Mouse (Mus musculus) ZHBTc4 (cell line): Measurements from ENCODE around the gene Prkd3.

Source experiments
- DNase-seq: peaks from one replicate; pipeline ENCODE4 v3.0.0-alpha.2; 2011; ENCODE audit warnings: low read depth, low spot score

The Prkd3 gene

GRCm38 (mm10) chr17:79013625-79014024, 7.0 kb downstream of the Prkd3 start:
- no peak for DNase-seq

DNA sequence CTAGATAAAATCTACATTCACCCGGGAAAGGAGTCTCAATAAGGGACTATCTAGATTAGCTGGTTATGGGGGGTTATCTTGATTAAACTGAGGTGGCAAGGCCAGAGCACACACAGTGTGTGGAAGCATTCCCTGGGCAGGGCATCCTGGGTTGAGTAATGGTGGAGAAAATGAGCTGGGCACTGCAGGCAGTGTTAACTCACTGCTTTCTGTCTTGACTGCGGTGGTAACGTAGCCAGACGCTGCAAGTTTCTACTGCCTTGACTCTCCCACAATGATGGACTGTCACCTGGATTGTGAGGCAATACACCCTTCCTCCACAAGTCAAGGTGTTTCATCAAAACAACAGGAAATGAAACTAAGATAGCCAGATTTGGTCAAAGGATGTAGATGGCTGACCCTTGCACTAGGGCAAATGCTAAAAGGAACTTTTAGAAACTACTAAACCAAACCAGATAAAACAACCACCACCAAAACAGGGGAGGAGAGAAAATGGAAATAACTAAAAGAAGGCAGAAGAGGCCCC, 20.8 kb downstream of the Prkd3 start:
- no peak for DNase-seq

GRCm38 (mm10) chr17:78999189-78999588, 21.4 kb downstream of the Prkd3 start:
- no peak for DNase-seq

- DNase-seq = no peak
Measured at GRCm38 (mm10) chr17:78998130-78998529, 22.5 kb downstream of the Prkd3 start.

DNA sequence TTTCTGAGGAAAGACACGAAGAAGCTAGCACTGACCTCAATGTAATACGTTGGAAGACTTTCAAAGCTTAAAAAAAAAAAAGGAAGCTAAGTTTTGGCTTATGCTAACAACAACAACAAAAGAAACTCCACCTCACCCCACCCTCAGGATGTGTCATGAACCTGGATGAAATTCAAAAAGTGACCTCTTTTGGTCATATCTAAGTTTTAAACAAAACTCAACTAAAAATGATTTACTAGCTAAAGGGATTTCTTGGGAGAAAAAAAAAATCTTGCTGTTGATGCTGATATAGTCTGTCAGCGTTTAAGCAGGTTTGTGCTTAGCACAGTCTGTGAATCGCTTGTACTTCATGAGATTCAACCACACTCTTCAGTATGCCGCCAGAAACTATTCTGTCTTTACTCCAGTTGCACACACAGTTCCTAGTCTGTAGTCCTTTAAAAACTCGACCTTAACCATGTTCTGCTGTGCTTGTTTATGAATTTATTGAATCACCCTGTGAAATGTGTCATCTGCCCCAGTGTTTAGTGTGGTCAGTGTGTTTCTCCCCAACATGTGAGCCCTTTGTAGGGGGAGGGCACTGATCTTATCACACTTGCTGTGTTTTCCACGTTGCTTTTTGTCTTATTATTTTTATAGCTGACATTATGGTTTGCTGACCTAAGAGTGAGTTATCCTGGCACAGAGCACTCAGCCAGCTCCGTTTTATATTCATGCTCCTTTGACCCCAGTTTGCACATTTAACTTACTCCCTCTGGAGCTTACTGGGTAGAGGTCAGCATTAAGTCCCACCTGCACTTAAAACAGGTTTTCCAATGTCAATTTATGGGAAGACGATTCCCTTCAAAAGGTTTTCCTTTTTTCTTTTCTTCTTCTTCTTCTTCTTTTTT, 25.4 kb downstream of the Prkd3 start:
- no peak for DNase-seq

DNA sequence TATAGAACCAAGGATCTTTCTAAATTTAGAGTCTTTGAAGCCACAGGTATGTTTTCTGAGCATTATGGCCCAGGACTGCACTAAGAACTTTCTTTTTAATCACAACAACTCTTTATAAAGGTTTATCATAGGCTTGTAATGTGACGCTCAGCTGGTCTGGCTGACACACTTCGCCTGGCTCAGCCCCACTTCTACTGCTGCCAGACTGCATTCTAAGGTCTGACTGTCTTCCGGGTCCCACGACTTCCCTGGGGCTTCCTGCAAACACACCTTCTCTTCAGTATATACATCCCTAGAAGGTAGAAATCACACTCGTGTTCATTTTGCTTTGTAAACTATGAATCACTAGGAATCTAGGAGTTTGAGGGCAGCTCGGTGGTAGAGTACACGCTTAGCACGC, 26.2 kb downstream of the Prkd3 start:
- no peak for DNase-seq

DNA sequence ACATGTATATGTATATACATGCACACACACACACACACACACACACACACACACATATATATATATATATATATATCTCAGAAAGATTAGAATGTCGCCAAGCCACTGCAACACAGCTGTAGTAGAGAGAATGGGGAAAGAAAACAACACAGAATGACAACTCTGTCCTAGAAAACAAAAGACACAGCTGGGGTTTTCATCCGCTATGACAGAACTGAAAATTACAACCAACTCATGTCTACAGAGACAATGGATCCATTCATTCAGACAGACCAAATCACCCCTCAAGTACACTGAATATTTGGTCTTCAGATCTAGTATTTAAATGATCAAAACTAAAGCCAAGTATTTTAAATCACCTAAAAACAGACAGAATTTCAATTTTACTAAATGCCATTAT, 26.9 kb downstream of the Prkd3 start:
- no peak for DNase-seq

GRCm38 (mm10) chr17:78992303-78993027, 28.2 kb downstream of the Prkd3 start:
- no peak for DNase-seq

DNA sequence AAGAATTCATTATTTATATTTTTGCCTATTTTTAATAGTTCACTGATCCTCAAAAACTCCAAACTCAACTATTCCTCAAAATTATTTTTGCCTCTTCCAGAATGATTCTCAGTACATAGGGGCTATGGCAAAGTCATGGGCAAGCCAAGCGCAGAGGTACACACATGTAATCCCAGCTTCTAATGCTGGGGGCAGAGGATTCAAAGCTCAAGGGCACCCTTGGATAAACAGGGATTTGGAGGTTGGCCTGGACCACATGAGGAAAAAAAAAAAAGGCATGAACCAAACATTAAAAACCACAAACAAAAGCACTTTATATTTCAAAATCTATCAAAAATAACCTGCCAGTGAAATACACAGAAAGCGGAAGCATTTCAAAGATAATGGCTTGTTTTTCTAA, 29.1 kb downstream of the Prkd3 start:
- no peak for DNase-seq

- DNase-seq = no peak
Measured at GRCm38 (mm10) chr17:78989015-78989414, 31.6 kb downstream of the Prkd3 start.

- no peak for DNase-seq
Measured at GRCm38 (mm10) chr17:78983736-78984135, 36.9 kb downstream of the Prkd3 start.

DNA sequence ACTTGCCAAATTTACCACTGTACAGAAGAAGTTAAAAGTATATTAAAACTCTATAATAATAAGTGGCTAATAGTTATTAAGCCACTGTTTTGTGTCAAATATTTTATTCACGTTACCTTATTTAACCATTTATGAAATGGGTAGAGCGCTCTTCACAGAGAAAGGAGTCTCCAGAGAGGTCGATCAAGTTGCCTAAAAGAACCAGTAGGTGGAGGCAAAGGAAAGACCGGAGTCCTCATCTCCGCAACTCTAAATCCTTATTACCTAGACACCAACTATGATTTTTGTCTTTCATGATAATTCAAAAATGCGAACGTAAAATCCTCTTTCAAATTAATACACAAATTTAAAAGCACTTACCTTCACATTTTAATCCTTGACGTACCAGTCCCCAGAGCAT, 37.5 kb downstream of the Prkd3 start:
- no peak for DNase-seq

- DNase-seq = no peak
Measured at GRCm38 (mm10) chr17:78968500-78968899, 52.1 kb downstream of the Prkd3 start.

GRCm38 (mm10) chr17:78966092-78966883, 54.3 kb downstream of the Prkd3 start:
- DNase-seq = no peak

GRCm38 (mm10) chr17:78964387-78964786, 56.2 kb downstream of the Prkd3 start:
- DNase-seq = no peak

DNA sequence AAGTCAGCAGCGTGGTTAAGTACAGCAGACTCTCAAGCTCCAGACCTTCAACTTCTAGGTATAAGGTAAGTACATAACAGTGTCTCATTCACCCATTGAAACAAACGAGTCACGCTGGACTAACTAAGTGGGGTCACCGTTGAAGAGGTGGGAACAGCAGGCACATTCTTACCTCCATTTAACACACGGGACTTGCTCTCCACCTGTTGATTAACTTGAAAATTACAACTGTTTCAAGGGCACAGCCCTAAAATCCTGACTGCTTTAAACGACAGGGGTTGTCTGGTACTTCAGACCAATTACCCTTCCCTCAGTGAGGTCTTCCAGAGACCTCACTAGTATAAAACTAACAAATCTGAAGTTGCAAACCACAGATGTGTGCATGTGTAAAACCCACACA, 61.1 kb downstream of the Prkd3 start:
- DNase-seq = no peak

GRCm38 (mm10) chr17:78953240-78953639, 67.4 kb downstream of the Prkd3 start:
- DNase-seq = no peak

DNA sequence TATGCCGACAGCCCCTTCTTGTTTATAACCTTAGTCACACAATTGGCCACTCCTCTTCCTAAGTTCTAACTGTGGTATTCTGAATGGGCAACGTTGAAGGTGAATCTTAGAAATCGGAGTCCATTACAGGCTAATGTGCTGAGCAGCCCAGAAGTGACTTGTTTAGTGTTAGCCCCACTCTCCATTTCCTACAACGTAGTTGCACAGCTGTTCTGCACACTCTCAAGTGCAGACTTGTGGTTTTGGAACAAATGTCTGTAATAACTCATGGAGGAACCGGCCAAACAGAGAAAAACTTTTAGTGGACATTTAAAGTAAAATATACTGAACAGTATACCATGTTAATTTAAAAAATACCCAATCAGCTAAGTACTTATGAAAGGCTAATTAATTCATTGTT, 68.5 kb downstream of the Prkd3 start:
- DNase-seq = no peak

DNA sequence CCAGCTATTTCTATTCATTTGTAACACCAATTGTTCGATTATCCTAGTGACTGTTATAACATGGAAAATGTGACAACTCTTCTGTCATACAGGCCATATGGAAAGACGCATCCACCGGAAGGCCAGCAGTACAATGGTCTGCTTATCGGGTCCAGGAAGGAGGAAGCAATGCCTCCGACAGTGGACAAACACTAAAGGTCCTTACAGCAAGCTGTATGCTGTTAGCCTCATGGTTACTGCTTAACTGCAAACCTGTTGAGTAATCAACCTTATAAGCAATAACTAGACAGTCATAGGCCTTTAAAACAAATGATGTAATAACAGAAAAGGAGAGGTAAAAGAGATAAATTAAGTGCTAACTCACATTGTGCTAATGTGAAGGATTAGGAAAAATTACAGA, 69.4 kb downstream of the Prkd3 start:
- no peak for DNase-seq

DNA sequence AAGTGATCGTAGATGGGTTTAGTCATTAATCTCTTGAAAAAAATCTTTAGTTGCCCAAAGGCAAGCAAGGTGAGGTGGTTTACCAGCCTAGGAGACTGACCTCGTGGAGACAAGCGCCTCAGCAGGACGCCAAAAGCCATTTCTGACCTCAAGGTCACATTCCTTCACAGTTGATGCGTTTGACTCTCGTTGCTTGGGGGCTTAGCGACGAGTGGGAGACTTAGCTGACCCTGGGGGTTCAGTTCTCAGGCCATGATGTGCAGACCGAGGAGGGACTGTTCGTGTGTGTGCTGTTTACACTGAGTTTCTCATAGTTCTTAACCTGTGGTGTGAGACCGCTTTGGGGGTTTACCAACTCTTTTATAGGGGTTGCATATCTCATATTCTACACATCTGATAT, 78.0 kb downstream of the Prkd3 start:
- peak; percentile 9 for DNase-seq

- DNase-seq = no peak
Measured at GRCm38 (mm10) chr17:78938927-78939326, 81.7 kb downstream of the Prkd3 start.
